Mouse (Mus musculus): ENCODE measurements at regions not wholly inside any gene's neighbourhood (a gene's known extent, or its start where the extent isn't known, plus 50 kb on each side); places are given as distances from the start of the nearest gene placed in this dataset.

GRCm38 (mm10) chr10:117517071-117517714, 112.1 kb upstream of the Cpm start:
- DNase-seq (ENCODE audit: extremely low read depth, insufficient read length, low spot score): no peak

GRCm38 (mm10) chr10:117516510-117516909, 112.8 kb upstream of the Cpm start:
- no peak for DNase-seq (ENCODE audit: extremely low read depth, insufficient read length, low spot score)

- DNase-seq (ENCODE audit: extremely low read depth, insufficient read length, low spot score): no peak
These were observed 113.4 kb upstream of the Cpm start for GRCm38 (mm10) chr10:117515777-117516501.

- DNase-seq (ENCODE audit: extremely low read depth, insufficient read length, low spot score): no peak
These were observed 114.3 kb upstream of the Cpm start for GRCm38 (mm10) chr10:117515039-117515438.

GRCm38 (mm10) chr10:117513925-117514546, 115.3 kb upstream of the Cpm start:
- no peak for DNase-seq (ENCODE audit: extremely low read depth, insufficient read length, low spot score)

- no peak for DNase-seq (ENCODE audit: extremely low read depth, insufficient read length, low spot score)
These were observed 116.7 kb upstream of the Cpm start for GRCm38 (mm10) chr10:117512424-117513257.

GRCm38 (mm10) chr10:117511483-117512406, 117.6 kb upstream of the Cpm start:
- no peak for DNase-seq (ENCODE audit: extremely low read depth, insufficient read length, low spot score)

- DNase-seq (ENCODE audit: extremely low read depth, insufficient read length, low spot score): no peak
These were observed 118.5 kb upstream of the Cpm start for GRCm38 (mm10) chr10:117510529-117511482.

- DNase-seq (ENCODE audit: extremely low read depth, insufficient read length, low spot score): no peak
These were observed 119.1 kb upstream of the Cpm start for GRCm38 (mm10) chr10:117510224-117510486.

GRCm38 (mm10) chr10:117509431-117510223, 119.7 kb upstream of the Cpm start:
- DNase-seq (ENCODE audit: extremely low read depth, insufficient read length, low spot score): no peak

GRCm38 (mm10) chr10:117506252-117506992, 122.9 kb upstream of the Cpm start:
- DNase-seq (ENCODE audit: extremely low read depth, insufficient read length, low spot score): no peak

GRCm38 (mm10) chr10:117505529-117505928, 123.8 kb upstream of the Cpm start:
- DNase-seq (ENCODE audit: extremely low read depth, insufficient read length, low spot score): no peak

- no peak for DNase-seq (ENCODE audit: extremely low read depth, insufficient read length, low spot score)
These were observed 124.2 kb upstream of the Cpm start for GRCm38 (mm10) chr10:117505057-117505456.

GRCm38 (mm10) chr10:117504267-117504902, 124.6 kb upstream of the Cpsf6 start:
- no peak for DNase-seq (ENCODE audit: extremely low read depth, insufficient read length, low spot score)

GRCm38 (mm10) chr10:117503222-117504184, 123.7 kb upstream of the Cpsf6 start:
- no peak for DNase-seq (ENCODE audit: extremely low read depth, insufficient read length, low spot score)

- DNase-seq (ENCODE audit: extremely low read depth, insufficient read length, low spot score): no peak
These were observed 122.9 kb upstream of the Cpsf6 start for GRCm38 (mm10) chr10:117502731-117503130.
